ENCODE assay signal across 15 mouse cellular contexts in the genomic region with DNA sequence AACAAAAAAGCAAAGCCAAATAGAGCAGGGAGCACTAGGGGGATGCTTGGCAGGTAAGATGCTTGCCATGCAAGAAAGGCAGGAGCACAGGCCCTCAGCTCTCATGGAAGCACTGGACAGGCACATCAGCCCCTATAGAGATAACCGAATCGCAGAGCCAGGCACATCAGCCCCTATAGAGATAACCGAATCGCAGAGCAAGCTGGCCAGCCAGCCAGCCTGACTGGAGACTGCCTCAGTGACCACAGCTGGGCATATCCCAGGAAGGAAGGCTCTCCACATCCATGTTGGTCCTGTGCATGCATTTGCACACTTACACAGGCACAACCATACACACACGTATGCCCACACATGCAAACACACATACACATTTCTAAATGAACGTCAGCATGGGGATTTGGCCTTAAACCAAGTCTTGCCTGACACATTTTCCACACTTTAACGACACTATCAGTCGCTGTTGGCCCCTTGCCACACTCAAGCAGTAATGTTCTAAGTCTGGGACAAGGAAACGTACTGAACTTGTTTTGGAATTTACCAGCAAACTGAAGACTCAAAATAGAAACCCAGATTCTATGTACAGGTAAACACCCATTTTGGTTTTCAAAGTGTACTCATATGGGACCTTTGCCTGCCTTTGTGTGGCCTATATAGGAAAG. TPM values are rescaled to one million over a fixed set of nuclear protein-coding genes. Genes with fewer than 3 reads are reported as not detected.
DNase-seq lines count a peak whose midpoint lies in the region; ATAC-seq and TF ChIP-seq lines count a peak whose summit lies in the region.
"Had no signal": no experiment of that assay in that cellular context is flagged by ENCODE, and none has a peak within 500 bp of the region (broad histone marks: within the 10 kb centered on the region; RNA-seq: fewer than 3 reads in every experiment).

No protein-coding gene starts in this region.

- no peak overlapping the region for H3K4me3 ChIP-seq in embryonic facial prominence, embryonic 14.5 days (ENCODE audit: low read depth, low read length)
- H3K4me3 ChIP-seq in embryonic facial prominence, embryonic 10.5 days = no peak overlapping the region
- no peak overlapping the region for H3K4me3 ChIP-seq in heart, embryonic 15.5 days
- H3K4me3 ChIP-seq in lung, embryonic 14.5 days (ENCODE audit: low read depth, low read length) = no peak overlapping the region
- H3K4me3 ChIP-seq in hindbrain, embryonic 10.5 days = no peak overlapping the region
- H3K4me3 ChIP-seq in hindbrain, postnatal 0 days (ENCODE audit: low read length) = no peak overlapping the region
- H3K4me3 ChIP-seq: limb, embryonic 15.5 days; neural tube, embryonic 13.5 days had no signal

- H3K36me3 ChIP-seq in embryonic facial prominence, embryonic 14.5 days (ENCODE audit: control insufficient read depth, insufficient read depth, low read length) = no peaks in the 10 kb centered on the region
- H3K36me3 ChIP-seq in embryonic facial prominence, embryonic 10.5 days (replicated peaks) = no peaks in the 10 kb centered on the region
- no peaks in the 10 kb centered on the region for H3K36me3 ChIP-seq in heart, embryonic 15.5 days
- H3K36me3 ChIP-seq in lung, embryonic 14.5 days (ENCODE audit: insufficient read depth) = no peaks in the 10 kb centered on the region
- no peaks in the 10 kb centered on the region for H3K36me3 ChIP-seq in hindbrain, embryonic 10.5 days
- H3K36me3 ChIP-seq in hindbrain, postnatal 0 days (ENCODE audit: insufficient read depth, low read length) = no peaks in the 10 kb centered on the region
- H3K36me3 ChIP-seq: limb, embryonic 15.5 days; neural tube, embryonic 13.5 days had no signal

- H3K9ac ChIP-seq in embryonic facial prominence, embryonic 14.5 days (ENCODE audit: low read depth, low read length) = no peak overlapping the region
- no peak overlapping the region for H3K9ac ChIP-seq in heart, embryonic 15.5 days
- no peak overlapping the region for H3K9ac ChIP-seq in lung, embryonic 14.5 days
- no peak overlapping the region for H3K9ac ChIP-seq in hindbrain, postnatal 0 days (replicated peaks; ENCODE audit: low read length)
- H3K9ac ChIP-seq: limb, embryonic 15.5 days; neural tube, embryonic 13.5 days had no signal

- no peaks in the 10 kb centered on the region for H3K27me3 ChIP-seq in embryonic facial prominence, embryonic 14.5 days (replicated peaks; ENCODE audit: control insufficient read depth, insufficient read depth, low read length)
- no peaks in the 10 kb centered on the region for H3K27me3 ChIP-seq in embryonic facial prominence, embryonic 10.5 days (replicated peaks; ENCODE audit: low read depth, poor library complexity, severe bottlenecking)
- no peaks in the 10 kb centered on the region for H3K27me3 ChIP-seq in heart, embryonic 15.5 days
- no peaks in the 10 kb centered on the region for H3K27me3 ChIP-seq in lung, embryonic 14.5 days (ENCODE audit: insufficient read depth, low read length)
- no peaks in the 10 kb centered on the region for H3K27me3 ChIP-seq in hindbrain, embryonic 10.5 days (ENCODE audit: insufficient read depth, poor library complexity, severe bottlenecking)
- H3K27me3 ChIP-seq in hindbrain, postnatal 0 days (ENCODE audit: insufficient read depth, low read length) = no peaks in the 10 kb centered on the region
- H3K27me3 ChIP-seq: limb, embryonic 15.5 days; neural tube, embryonic 13.5 days had no signal

- DNase-seq in embryonic facial prominence, embryonic 14.5 days (ENCODE audit: low spot score) = peak; percentile 27
- no peak for DNase-seq in embryonic facial prominence, embryonic 10.5 days (ENCODE audit: low spot score)
- peak; percentile 16 for DNase-seq in 3T3-L1 (ENCODE audit: low read depth, low spot score)
- DNase-seq in lung, embryonic 14.5 days = peak; percentile 80
- no peak for DNase-seq in thymus, postnatal 0 days (ENCODE audit: low spot score)
- DNase-seq in hindbrain, embryonic 10.5 days (ENCODE audit: low spot score) = no peak
- DNase-seq in hindbrain, postnatal 0 days (ENCODE audit: low spot score) = no peak
- DNase-seq: B cell, adult 2 months had no signal

- H3K27ac ChIP-seq in embryonic facial prominence, embryonic 14.5 days (replicated peaks; ENCODE audit: low read depth, low read length) = no peak overlapping the region
- H3K27ac ChIP-seq in embryonic facial prominence, embryonic 10.5 days (replicated peaks) = no peak overlapping the region
- H3K27ac ChIP-seq in heart, embryonic 15.5 days = peak overlapping the region; percentile 73
- no peak overlapping the region; the same call in 1 of the 2 replicates for H3K27ac ChIP-seq in lung, embryonic 14.5 days (ENCODE audit: low read depth)
- no peak overlapping the region for H3K27ac ChIP-seq in hindbrain, embryonic 10.5 days
- H3K27ac ChIP-seq in hindbrain, postnatal 0 days = no peak overlapping the region
- H3K27ac ChIP-seq: limb, embryonic 15.5 days; neural tube, embryonic 13.5 days had no signal

- TF ChIP-seq CTCF in lung, embryonic 14.5 days (IDR thresholded peaks at IDR 0.05; ENCODE audit: low read depth) = no peak
- no peak for TF ChIP-seq CTCF in hindbrain, postnatal 0 days (IDR thresholded peaks at IDR 0.05; ENCODE audit: low read depth)

- H3K4me1 ChIP-seq in embryonic facial prominence, embryonic 14.5 days (ENCODE audit: control insufficient read depth, insufficient read depth, low read length) = no peaks in the 10 kb centered on the region
- H3K4me1 ChIP-seq in embryonic facial prominence, embryonic 10.5 days = no peaks in the 10 kb centered on the region
- H3K4me1 ChIP-seq in heart, embryonic 15.5 days (replicated peaks) = peaks cover 10% of the 10 kb centered on the region
- H3K4me1 ChIP-seq in lung, embryonic 14.5 days (ENCODE audit: insufficient read depth) = 0 out of 2 replicates have a peak, but pooled peaks cover 2% of the 10 kb centered on the region
- H3K4me1 ChIP-seq in hindbrain, embryonic 10.5 days (replicated peaks) = no peaks in the 10 kb centered on the region
- no peaks in the 10 kb centered on the region for H3K4me1 ChIP-seq in hindbrain, postnatal 0 days (ENCODE audit: insufficient read depth, low read length)
- H3K4me1 ChIP-seq: neural tube, embryonic 13.5 days had no signal

- H3K4me2 ChIP-seq in embryonic facial prominence, embryonic 14.5 days (ENCODE audit: low read depth, low read length) = no peak overlapping the region
- H3K4me2 ChIP-seq in heart, embryonic 15.5 days = peak overlapping the region; percentile 42; the same call in 1 of the 2 replicates
- no peak overlapping the region for H3K4me2 ChIP-seq in lung, embryonic 14.5 days
- no peak overlapping the region for H3K4me2 ChIP-seq in hindbrain, postnatal 0 days (ENCODE audit: low read depth, low read length)
- H3K4me2 ChIP-seq: limb, embryonic 15.5 days; midbrain, embryonic 11.5 days; neural tube, embryonic 13.5 days had no signal

- WGBS in embryonic facial prominence, embryonic 14.5 days = 66% methylated on average over 9 of the region's 9 CpGs
- 90% methylated on average over 9 of the region's 9 CpGs for WGBS in embryonic facial prominence, embryonic 10.5 days
- WGBS in heart, embryonic 15.5 days = 20% methylated on average over 9 of the region's 9 CpGs
- 51% methylated on average over 9 of the region's 9 CpGs for WGBS in lung, embryonic 14.5 days
- 87% methylated on average over 9 of the region's 9 CpGs for WGBS in hindbrain, embryonic 10.5 days
- 66% methylated on average over 9 of the region's 9 CpGs for WGBS in hindbrain, postnatal 0 days

- ATAC-seq in embryonic facial prominence, embryonic 14.5 days (ENCODE audit: low read depth) = no peak
- peak; percentile 58; the same call in 1 of the 2 replicates for ATAC-seq in heart, embryonic 15.5 days (replicated peaks; ENCODE audit: insufficient number of reproducible peaks, insufficient read depth, low FRiP score, low read depth)
- ATAC-seq in lung, embryonic 14.5 days (ENCODE audit: insufficient read depth) = peak; percentile 56; the same call in 1 of the 2 replicates
- no peak for ATAC-seq in hindbrain, postnatal 0 days

- H3K9me3 ChIP-seq in embryonic facial prominence, embryonic 14.5 days (ENCODE audit: control insufficient read depth, low read length) = no peaks in the 10 kb centered on the region
- no peaks in the 10 kb centered on the region for H3K9me3 ChIP-seq in embryonic facial prominence, embryonic 10.5 days
- H3K9me3 ChIP-seq in heart, embryonic 15.5 days (replicated peaks) = no peaks in the 10 kb centered on the region
- no peaks in the 10 kb centered on the region for H3K9me3 ChIP-seq in lung, embryonic 14.5 days (ENCODE audit: low read depth, low read length)
- 0 out of 2 replicates have a peak, but pooled peaks cover 2% of the 10 kb centered on the region for H3K9me3 ChIP-seq in hindbrain, embryonic 10.5 days
- H3K9me3 ChIP-seq in hindbrain, postnatal 0 days (ENCODE audit: low read length) = no peaks in the 10 kb centered on the region
- H3K9me3 ChIP-seq: limb, embryonic 15.5 days; neural tube, embryonic 13.5 days had no signal

RNA-seq across cellular contexts. Expression of gene Elf5, which starts 31.9 kb away (rescaled TPM):
- 2.0 and 2.6 TPM in 2 replicates for polyA plus RNA-seq in embryonic facial prominence, embryonic 14.5 days (2014; fragmentation: Nextera tagmentation; extraction: Ambion mirVana)
- polyA plus RNA-seq in embryonic facial prominence, embryonic 10.5 days (2016; fragmentation: Nextera tagmentation; extraction: Ambion mirVana) = 0.08 and 0.24 TPM in 2 replicates
- 0.13 and 0.70 TPM in 2 replicates for polyA plus RNA-seq in heart, embryonic 15.5 days (2015; fragmentation: Nextera tagmentation; extraction: Ambion mirVana)
- polyA plus RNA-seq in lung, embryonic 14.5 days (2014; fragmentation: Nextera tagmentation; extraction: Ambion mirVana) = 4.9 and 5.8 TPM in 2 replicates
- 0.09 and 0.23 TPM in 2 replicates for polyA plus RNA-seq in thymus, postnatal 0 days (2015; fragmentation: Nextera tagmentation; extraction: Ambion mirVana)
- polyA plus RNA-seq in hindbrain, embryonic 10.5 days (2016; fragmentation: Nextera tagmentation; extraction: Ambion mirVana) = 0.07 TPM in 1 of 2 replicates, not detected in the other
- total RNA-seq in hindbrain, postnatal 0 days (2014; rRNA removed) = 0.07 TPM in 1 of 2 replicates, not detected in the other
- polyA plus RNA-seq in hindbrain, postnatal 0 days (2015; fragmentation: Nextera tagmentation; extraction: Ambion mirVana) = not detected in 2 replicates
- total RNA-seq: common myeloid progenitor, adult 5-6 weeks; granulocyte monocyte progenitor cell, adult 5-6 weeks had no signal
- polyA plus RNA-seq: midbrain, embryonic 11.5 days; neural tube, embryonic 13.5 days; spleen, adult 2 months had no signal

Comparison
In these comparisons a context has a peak if more than half of its experiments do, and no peak if none do; other contexts are left out.
1. DNase-seq: peak in embryonic facial prominence, embryonic 14.5 days (single experiment), 3T3-L1 (single experiment) and lung, embryonic 14.5 days (single experiment); none in embryonic facial prominence, embryonic 10.5 days (single experiment), thymus, postnatal 0 days (single experiment), hindbrain, embryonic 10.5 days (single experiment) and hindbrain, postnatal 0 days (single experiment).
2. ATAC-seq: peak in heart, embryonic 15.5 days (single experiment) and lung, embryonic 14.5 days (single experiment); none in embryonic facial prominence, embryonic 14.5 days (single experiment) and hindbrain, postnatal 0 days (single experiment).